Comparison of ENCODE assay signal across 8 mouse cellular contexts in the genomic region with DNA sequence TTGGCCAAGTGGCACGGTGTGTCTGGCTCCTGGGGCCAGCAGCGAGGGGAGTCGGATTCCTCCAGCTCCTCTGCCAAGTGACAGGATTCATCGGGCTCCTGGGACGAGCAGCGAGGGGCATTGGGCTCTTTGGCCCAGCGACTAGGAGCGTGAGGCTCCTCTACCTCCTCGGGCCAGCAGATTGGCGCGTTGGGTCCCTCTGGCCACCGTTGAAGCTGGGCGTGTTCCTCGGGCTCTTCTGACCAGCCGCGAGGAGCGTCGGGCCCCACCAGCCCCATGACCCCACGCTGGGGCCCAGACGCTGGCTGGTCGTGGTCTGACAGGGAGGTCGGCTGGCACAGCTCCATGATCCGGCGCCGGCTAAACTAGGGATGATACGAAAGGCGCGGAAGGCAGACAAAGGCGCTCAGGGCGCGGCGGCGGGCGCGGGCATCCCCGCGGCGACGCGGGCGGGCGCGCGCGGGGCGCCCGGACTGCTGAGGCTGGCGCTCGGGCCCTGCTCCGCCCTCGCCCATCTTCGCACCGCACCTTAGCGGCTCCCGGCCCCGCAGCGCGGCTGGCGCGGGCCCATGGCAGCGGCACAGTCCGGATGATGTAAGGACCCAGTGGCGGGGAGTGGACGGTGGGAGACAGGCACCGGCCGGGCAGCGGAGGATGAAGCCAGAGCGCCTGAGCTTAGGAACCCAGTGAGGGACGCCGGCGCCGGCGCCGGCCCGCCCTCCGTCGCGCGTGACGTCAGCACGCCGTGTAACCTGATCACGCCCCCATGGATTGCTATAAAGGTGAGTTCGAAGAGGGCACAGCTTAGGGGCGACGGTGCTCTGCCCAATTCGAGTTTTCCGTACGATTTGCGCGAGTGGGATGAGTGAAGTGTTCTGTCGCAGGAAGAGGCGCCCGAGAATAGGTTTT. TPM values are rescaled to one million over a fixed set of nuclear protein-coding genes. Genes with fewer than 3 reads are reported as not detected.
A peak's percentile ranks its signal among the peaks of the same experiment; 100 is the strongest.
DNase-seq lines count a peak whose midpoint lies in the region; ATAC-seq and TF ChIP-seq lines count a peak whose summit lies in the region.

A gene (minus strand): TSS at position 725 of the 909 bp plus-strand sequence.

- peak; percentile 96 for ATAC-seq in hindbrain, embryonic 11.5 days (ENCODE audit: low FRiP score)
- ATAC-seq in lung, postnatal 0 days, result peak; percentile 91

- peaks cover 8% of the 10 kb centered on the region; the same call in 1 of the 2 replicates for H3K27me3 ChIP-seq in hindbrain, embryonic 11.5 days (ENCODE audit: control insufficient read depth, insufficient read depth, low read length)
- no peaks in the 10 kb centered on the region for H3K27me3 ChIP-seq in lung, postnatal 0 days (replicated peaks; ENCODE audit: insufficient read depth, low read length)

- peak within 1 kb of the TSS; percentile 94 for H3K4me2 ChIP-seq in hindbrain, embryonic 11.5 days (replicated peaks; ENCODE audit: low read depth, low read length)
- H3K4me2 ChIP-seq in lung, postnatal 0 days (replicated peaks; ENCODE audit: low read depth, low read length), result peak within 1 kb of the TSS; percentile 92

- H3K27ac ChIP-seq in hindbrain, embryonic 11.5 days (ENCODE audit: low read depth, low read length), result peak within 1 kb of the TSS; percentile 86
- peak within 1 kb of the TSS; percentile 64 for H3K27ac ChIP-seq in lung, postnatal 0 days (ENCODE audit: low read length)

- under 1% methylated on average over 86 of the region's 94 CpGs for WGBS in hindbrain, embryonic 11.5 days
- under 1% methylated on average over 79 of the region's 94 CpGs for WGBS in lung, postnatal 0 days

- no peaks in the 10 kb centered on the region for H3K9me3 ChIP-seq in hindbrain, embryonic 11.5 days (ENCODE audit: control insufficient read depth, low read length)
- no peaks in the 10 kb centered on the region for H3K9me3 ChIP-seq in lung, postnatal 0 days (ENCODE audit: low read length)

- H3K36me3 ChIP-seq in hindbrain, embryonic 11.5 days (ENCODE audit: control insufficient read depth, insufficient read depth, low read length), result no peaks in the 10 kb centered on the region
- H3K36me3 ChIP-seq in lung, postnatal 0 days (ENCODE audit: insufficient read depth, low read length), result no peaks in the 10 kb centered on the region

- peaks cover 8% of the 10 kb centered on the region for H3K4me1 ChIP-seq in hindbrain, embryonic 11.5 days (replicated peaks; ENCODE audit: control insufficient read depth, insufficient read depth, low read length)
- peaks cover 19% of the 10 kb centered on the region for H3K4me1 ChIP-seq in lung, postnatal 0 days (ENCODE audit: insufficient read depth, low read depth, low read length)

- TF ChIP-seq CTCF in lung, postnatal 0 days (IDR thresholded peaks at IDR 0.05), result no peak

- peak within 1 kb of the TSS; percentile 83 for H3K4me3 ChIP-seq in hindbrain, embryonic 11.5 days (ENCODE audit: low read depth, low read length)
- peak within 1 kb of the TSS; percentile 67 for H3K4me3 ChIP-seq in lung, postnatal 0 days (ENCODE audit: low read depth, low read length)

- DNase-seq in R1 (ENCODE audit: low read depth, low spot score), result peak; percentile 92
- DNase-seq in cerebellum, postnatal 10 days, result peak; percentile 96
- DNase-seq in frontal cortex, postnatal 10 days (ENCODE audit: low spot score in 2 of 2), result peak; percentile 46 to 77
- DNase-seq in hindbrain, embryonic 11.5 days (ENCODE audit: low spot score), result peak; percentile 94
- DNase-seq in layer of hippocampus, adult 9-11 months, result peak; percentile 79
- DNase-seq in lung, postnatal 0 days (ENCODE audit: low spot score), result peak; percentile 88
- peak; percentile 69 for DNase-seq in ovary, postnatal 14 days (ENCODE audit: low spot score)
- peak; percentile 70 to 78 for DNase-seq in thymus, postnatal 10 days (ENCODE audit: low spot score in 2 of 2)

- peak within 1 kb of the TSS; percentile 94 for H3K9ac ChIP-seq in hindbrain, embryonic 11.5 days (ENCODE audit: low read depth, low read length)
- peak within 1 kb of the TSS; percentile 41 for H3K9ac ChIP-seq in lung, postnatal 0 days (replicated peaks; ENCODE audit: low read depth)

- no peak for TF ChIP-seq EP300 in lung, postnatal 0 days (IDR thresholded peaks at IDR 0.05)

RNA-seq across cellular contexts. Expression of the gene that starts here (rescaled TPM):
- polyA plus RNA-seq in hindbrain, embryonic 11.5 days (2014; fragmentation: Nextera tagmentation; extraction: Ambion mirVana), result 19.6 and 20.4 TPM in 2 replicates
- polyA plus RNA-seq in lung, postnatal 0 days (2015; fragmentation: Nextera tagmentation; extraction: Ambion mirVana), result 7.2 and 9.3 TPM in 2 replicates

Comparison
In these comparisons a context has a peak if more than half of its experiments do, and no peak if none do; other contexts are left out.
1. Peak in every context shown above with its lines: DNase-seq, ATAC-seq, H3K4me3 ChIP-seq and H3K27ac ChIP-seq.